Mouse (Mus musculus) cortical plate, adult 2 months (tissue): ENCODE results near the gene Tdo2.

Source experiments
- CTCF ChIP-seq: fragments of 200-500 bp; IDR thresholded peaks from 2 replicates; pipeline ENCODE4 v1.5.1; 2011; ENCODE audit warnings: mild to moderate bottlenecking, control low read depth, low read length; ENCODE audit not compliant: insufficient read depth; ENCODE audit errors: extremely low read depth
- POLR2A ChIP-seq: fragments of 200-500 bp; IDR thresholded peaks from 2 replicates; pipeline ENCODE4 v1.6.1; 2011; ENCODE audit warnings: mild to moderate bottlenecking, low read length, control low read depth; ENCODE audit not compliant: insufficient read depth; ENCODE audit errors: extremely low read depth

DNA sequence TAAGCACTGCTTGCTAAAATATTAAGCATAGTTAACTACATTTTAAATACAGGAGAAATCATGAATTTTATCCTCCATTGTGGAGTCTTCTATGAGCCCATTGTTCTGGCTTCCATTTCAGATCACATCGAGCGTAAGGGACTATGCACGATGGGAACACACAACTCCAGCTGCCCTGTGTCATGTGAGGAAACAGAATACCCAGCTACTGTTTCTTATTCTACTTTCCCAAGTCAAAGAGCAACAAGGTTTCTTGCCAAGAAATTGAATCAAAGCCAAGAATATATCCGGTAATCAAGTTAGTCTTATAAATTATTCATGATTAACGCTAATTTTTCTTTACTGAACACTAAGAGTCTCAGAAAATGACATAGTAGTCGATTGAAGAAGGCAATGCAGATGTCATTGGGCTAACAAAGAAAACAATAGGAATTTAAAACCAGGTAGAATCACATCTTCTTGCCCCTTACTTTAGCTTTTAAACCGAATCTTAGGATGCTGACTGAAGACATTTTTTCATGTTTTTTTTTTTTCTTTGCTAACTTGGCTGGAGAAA is 38.2 kb upstream of the Tdo2 start:
- TF ChIP-seq CTCF (no peak), POLR2A (no peak)
